Mouse (Mus musculus): Measurements from ENCODE around the gene Sept12. TPM values are rescaled to one million over a fixed set of nuclear protein-coding genes. Genes with fewer than 3 reads are reported as not detected.

Sept12 gene
- polyA plus RNA-seq (2016; fragmentation: Nextera tagmentation; extraction: Ambion mirVana): not detected in 2 replicates

GRCm38 (mm10) chr16:4997553-4997952 is at the start of gene Sept12:
Gene Sept12, minus strand, starts transcription at chr16:4997852.
- no peak within 1 kb of the TSS for H3K4me3 ChIP-seq
- no peak for ATAC-seq (ENCODE audit: low FRiP score)
- no peaks in the 10 kb centered on the region for H3K9me3 ChIP-seq (replicated peaks)
- H3K4me2 ChIP-seq (replicated peaks): no peak within 1 kb of the TSS
- H3K9ac ChIP-seq: no peak within 1 kb of the TSS
- H3K4me1 ChIP-seq: no peaks in the 10 kb centered on the region
- H3K36me3 ChIP-seq: no peaks in the 10 kb centered on the region
- no peaks in the 10 kb centered on the region for H3K27me3 ChIP-seq
- no peak within 1 kb of the TSS for H3K27ac ChIP-seq
- WGBS: 62% methylated on average over 3 of the region's 3 CpGs

GRCm38 (mm10) chr16:5045322-5045721 is 47.7 kb upstream of the Sept12 start:
- Histone ChIP-seq H3K27ac (no peak overlapping the region), H3K27me3 (no peaks in the 10 kb centered on the region), H3K4me1 (peaks cover 16% of the 10 kb centered on the region), H3K36me3 (peaks cover 73% of the 10 kb centered on the region), H3K9me3 (replicated peaks) (no peaks in the 10 kb centered on the region), H3K4me3 (no peak overlapping the region), H3K4me2 (replicated peaks) (no peak overlapping the region), H3K9ac (no peak overlapping the region)
- no peak for ATAC-seq (ENCODE audit: low FRiP score)
- whole genome bisulfite sequencing: 99% methylated on average over 3 of the region's 3 CpGs

GRCm38 (mm10) chr16:5036649-5037234 is 39.1 kb upstream of the Sept12 start:
- H3K9me3 ChIP-seq (replicated peaks): no peaks in the 10 kb centered on the region
- H3K27ac ChIP-seq: no peak overlapping the region
- ATAC-seq (ENCODE audit: low FRiP score): no peak
- no peaks in the 10 kb centered on the region for H3K27me3 ChIP-seq
- H3K4me1 ChIP-seq: no peaks in the 10 kb centered on the region
- peaks cover 96% of the 10 kb centered on the region for H3K36me3 ChIP-seq
- H3K4me3 ChIP-seq: no peak overlapping the region
- WGBS: 78% methylated on average over 5 of the region's 5 CpGs
- H3K9ac ChIP-seq: no peak overlapping the region
- H3K4me2 ChIP-seq (replicated peaks): no peak overlapping the region

- no peak overlapping the region for H3K9ac ChIP-seq
- H3K9me3 ChIP-seq (replicated peaks): no peaks in the 10 kb centered on the region
- no peak overlapping the region for H3K4me3 ChIP-seq
- 97% methylated on average over 3 of the region's 3 CpGs for WGBS
- H3K36me3 ChIP-seq: peaks cover 96% of the 10 kb centered on the region
- no peak for ATAC-seq (ENCODE audit: low FRiP score)
- no peak overlapping the region for H3K4me2 ChIP-seq (replicated peaks)
- no peak overlapping the region for H3K27ac ChIP-seq
- no peaks in the 10 kb centered on the region for H3K27me3 ChIP-seq
- no peaks in the 10 kb centered on the region for H3K4me1 ChIP-seq
These were observed 37.9 kb upstream of the Sept12 start for GRCm38 (mm10) chr16:5035591-5035990.

- Histone ChIP-seq H3K4me1 (no peaks in the 10 kb centered on the region), H3K9me3 (replicated peaks) (no peaks in the 10 kb centered on the region), H3K27me3 (no peaks in the 10 kb centered on the region), H3K27ac (no peak overlapping the region), H3K4me2 (replicated peaks) (no peak overlapping the region), H3K4me3 (no peak overlapping the region), H3K36me3 (peaks cover 99% of the 10 kb centered on the region), H3K9ac (no peak overlapping the region)
- no peak for ATAC-seq (ENCODE audit: low FRiP score)
- 72% methylated on average over 2 of the region's 2 CpGs for WGBS
These were observed 32.2 kb upstream of the Sept12 start for GRCm38 (mm10) chr16:5029847-5030246.

- Histone ChIP-seq H3K27ac (no peak overlapping the region), H3K4me2 (replicated peaks) (no peak overlapping the region), H3K27me3 (no peaks in the 10 kb centered on the region), H3K36me3 (peaks cover 96% of the 10 kb centered on the region), H3K4me1 (no peaks in the 10 kb centered on the region), H3K9ac (no peak overlapping the region), H3K9me3 (replicated peaks) (no peaks in the 10 kb centered on the region), H3K4me3 (no peak overlapping the region)
- no peak for ATAC-seq (ENCODE audit: low FRiP score)
- WGBS: 97% methylated on average over 3 of the region's 3 CpGs
These were observed 26.4 kb upstream of the Sept12 start for GRCm38 (mm10) chr16:5024021-5024420.

GRCm38 (mm10) chr16:5014578-5014977 is 16.9 kb upstream of the Sept12 start:
- H3K4me3 ChIP-seq: no peak overlapping the region
- WGBS: 95% methylated on average over 4 of the region's 4 CpGs
- no peak for ATAC-seq (ENCODE audit: low FRiP score)
- H3K36me3 ChIP-seq: peaks cover 66% of the 10 kb centered on the region
- no peak overlapping the region for H3K4me2 ChIP-seq (replicated peaks)
- H3K27me3 ChIP-seq: no peaks in the 10 kb centered on the region
- H3K9me3 ChIP-seq (replicated peaks): no peaks in the 10 kb centered on the region
- H3K27ac ChIP-seq: no peak overlapping the region; the same call in 1 of the 2 replicates
- peaks cover 12% of the 10 kb centered on the region for H3K4me1 ChIP-seq
- H3K9ac ChIP-seq: no peak overlapping the region

- peak; percentile 99 for ATAC-seq (ENCODE audit: low FRiP score)
- Histone ChIP-seq H3K27ac (peak within 1 kb of the TSS; percentile 87), H3K4me3 (peak within 1 kb of the TSS; percentile 73), H3K9ac (peak within 1 kb of the TSS; percentile 83), H3K9me3 (replicated peaks) (no peaks in the 10 kb centered on the region), H3K4me2 (replicated peaks) (peak within 1 kb of the TSS; percentile 86), H3K36me3 (peaks cover 56% of the 10 kb centered on the region), H3K27me3 (no peaks in the 10 kb centered on the region), H3K4me1 (peaks cover 12% of the 10 kb centered on the region)
- WGBS: under 1% methylated on average over 52 of the region's 63 CpGs
These were observed 15.6 kb upstream of the Sept12 start, which contains the start of gene Rogdi for GRCm38 (mm10) chr16:5013054-5013838. Gene Rogdi, minus strand, starts transcription at chr16:5013553.

GRCm38 (mm10) chr16:5012036-5013005 is 14.7 kb upstream of the Sept12 start:
- H3K9ac ChIP-seq: peak overlapping the region; percentile 83
- H3K4me1 ChIP-seq: peaks cover 12% of the 10 kb centered on the region
- H3K27ac ChIP-seq: peak overlapping the region; percentile 87; the same call in 1 of the 2 replicates
- H3K36me3 ChIP-seq: peaks cover 47% of the 10 kb centered on the region
- ATAC-seq (ENCODE audit: low FRiP score): no peak
- H3K4me2 ChIP-seq (replicated peaks): peak overlapping the region; percentile 86
- H3K9me3 ChIP-seq (replicated peaks): no peaks in the 10 kb centered on the region
- H3K27me3 ChIP-seq: no peaks in the 10 kb centered on the region
- peak overlapping the region; percentile 73 for H3K4me3 ChIP-seq
- WGBS: 57% methylated on average over 13 of the region's 13 CpGs

GRCm38 (mm10) chr16:5011285-5011684 is 13.6 kb upstream of the Sept12 start:
- Histone ChIP-seq H3K4me1 (peaks cover 12% of the 10 kb centered on the region), H3K4me2 (replicated peaks) (no peak overlapping the region), H3K27ac (no peak overlapping the region), H3K9me3 (replicated peaks) (no peaks in the 10 kb centered on the region), H3K27me3 (no peaks in the 10 kb centered on the region), H3K4me3 (no peak overlapping the region), H3K9ac (no peak overlapping the region), H3K36me3 (peaks cover 37% of the 10 kb centered on the region)
- ATAC-seq (ENCODE audit: low FRiP score): no peak
- 90% methylated on average over 7 of the region's 7 CpGs for WGBS

GRCm38 (mm10) chr16:5010371-5010935 is 12.8 kb upstream of the Sept12 start:
- ATAC-seq (ENCODE audit: low FRiP score): no peak
- peaks cover 12% of the 10 kb centered on the region for H3K4me1 ChIP-seq
- H3K27me3 ChIP-seq: no peaks in the 10 kb centered on the region
- H3K9ac ChIP-seq: no peak overlapping the region
- no peak overlapping the region for H3K4me2 ChIP-seq (replicated peaks)
- peaks cover 28% of the 10 kb centered on the region for H3K36me3 ChIP-seq
- H3K9me3 ChIP-seq (replicated peaks): no peaks in the 10 kb centered on the region
- 87% methylated on average over 10 of the region's 10 CpGs for WGBS
- H3K4me3 ChIP-seq: no peak overlapping the region
- no peak overlapping the region for H3K27ac ChIP-seq

GRCm38 (mm10) chr16:5008076-5008475 is 10.4 kb upstream of the Sept12 start:
- no peak overlapping the region for H3K27ac ChIP-seq
- H3K4me2 ChIP-seq (replicated peaks): no peak overlapping the region
- H3K4me1 ChIP-seq: peaks cover 12% of the 10 kb centered on the region
- H3K9ac ChIP-seq: no peak overlapping the region
- no peak for ATAC-seq (ENCODE audit: low FRiP score)
- no peaks in the 10 kb centered on the region for H3K9me3 ChIP-seq (replicated peaks)
- H3K4me3 ChIP-seq: no peak overlapping the region
- 84% methylated on average over 12 of the region's 12 CpGs for WGBS
- H3K36me3 ChIP-seq: peaks cover 17% of the 10 kb centered on the region
- no peaks in the 10 kb centered on the region for H3K27me3 ChIP-seq

All from hindbrain, embryonic 12.5 days (tissue).